Mouse (Mus musculus): ENCODE measurements around the gene Mul1. TPM values are rescaled to one million over a fixed set of nuclear protein-coding genes. Genes with fewer than 3 reads are reported as not detected.

Gene Mul1
- polyA plus RNA-seq, 2 experiments, result 4.3 to 7.7 TPM

DNA sequence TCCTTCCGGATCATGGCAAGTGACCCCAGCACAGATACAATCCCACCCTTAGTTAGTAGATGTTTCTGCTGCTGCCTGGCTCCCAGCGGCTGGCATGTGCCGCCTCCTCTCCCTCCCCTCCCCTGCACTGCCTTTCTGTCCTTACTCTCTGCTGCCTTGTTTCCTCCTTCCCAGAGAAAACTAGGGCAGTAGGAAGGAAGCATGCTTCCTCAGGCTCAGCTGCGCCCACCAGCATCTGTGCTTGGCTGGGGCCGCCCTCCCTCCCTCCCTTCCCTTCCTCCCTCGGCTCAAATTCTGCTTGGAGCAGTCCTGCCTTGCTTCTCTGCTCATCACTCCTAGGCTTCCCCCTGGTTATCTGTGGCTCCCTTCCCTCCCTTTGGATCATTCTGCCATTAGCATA lies 19.7 kb upstream of the Mul1 start:
- WGBS (ENCODE audit: insufficient replicate concordance), result 12% methylated on average over 6 of the region's 6 CpGs
- H3K36me3 ChIP-seq (replicated peaks; ENCODE audit: control insufficient read depth, insufficient read depth, low read depth), result no peaks in the 10 kb centered on the region
- no peak for ATAC-seq (ENCODE audit: insufficient read depth)
- no peaks in the 10 kb centered on the region for H3K9me3 ChIP-seq (ENCODE audit: control insufficient read depth, low read length)
- TF ChIP-seq EP300 (IDR thresholded peaks at IDR 0.05; ENCODE audit: low read depth) (no peak), CTCF (IDR thresholded peaks at IDR 0.05; ENCODE audit: low read depth) (no peak)
- DNase-seq (ENCODE audit: low read depth in 3 of 3, low spot score in 3 of 3), result no peak
- no peak overlapping the region for H3K4me2 ChIP-seq (ENCODE audit: low read depth)
- H3K4me3 ChIP-seq (ENCODE audit: insufficient read depth in 1 of 2, low read depth in 2 of 2, low read length in 2 of 2), result no peak overlapping the region
- no peak overlapping the region for H3K27ac ChIP-seq
- H3K4me1 ChIP-seq (replicated peaks; ENCODE audit: control insufficient read depth in 2 of 2, insufficient read depth in 2 of 2, low read length in 1 of 2), result no peaks in the 10 kb centered on the region
- H3K9ac ChIP-seq (replicated peaks), result no peak overlapping the region
- no peaks in the 10 kb centered on the region; the same call in 1 of the 2 replicates for H3K27me3 ChIP-seq (ENCODE audit: control insufficient read depth, insufficient read depth, low read length)

DNA sequence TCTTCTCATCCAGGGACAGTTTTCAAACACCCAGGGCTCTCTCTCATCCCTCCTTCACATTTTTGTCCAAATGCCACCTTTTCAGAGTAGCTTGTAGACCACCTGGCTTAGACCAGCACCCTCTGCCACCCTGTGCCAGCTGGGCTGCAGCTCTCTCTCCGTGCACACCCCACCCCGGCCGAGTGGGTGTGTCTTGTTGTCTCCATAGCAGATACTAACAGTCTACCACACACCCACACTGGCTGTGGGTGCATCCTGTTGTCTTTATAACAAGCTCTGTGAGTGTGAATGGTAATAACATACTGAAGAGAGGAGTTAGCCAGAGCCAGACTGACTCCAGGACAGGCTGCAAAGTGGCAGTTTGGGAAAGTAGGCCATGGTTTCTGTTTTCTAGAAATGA lies 18.5 kb upstream of the Mul1 start:
- DNase-seq (ENCODE audit: low read depth in 3 of 3, low spot score in 3 of 3), result no peak
- H3K9ac ChIP-seq (replicated peaks), result no peak overlapping the region
- no peaks in the 10 kb centered on the region for H3K36me3 ChIP-seq (replicated peaks; ENCODE audit: control insufficient read depth, insufficient read depth, low read depth)
- H3K9me3 ChIP-seq (ENCODE audit: control insufficient read depth, low read length), result no peaks in the 10 kb centered on the region
- no peak overlapping the region for H3K4me3 ChIP-seq (ENCODE audit: insufficient read depth in 1 of 2, low read depth in 2 of 2, low read length in 2 of 2)
- TF ChIP-seq CTCF (IDR thresholded peaks at IDR 0.05; ENCODE audit: low read depth) (no peak), EP300 (IDR thresholded peaks at IDR 0.05; ENCODE audit: low read depth) (no peak)
- H3K27ac ChIP-seq, result no peak overlapping the region
- no peaks in the 10 kb centered on the region; the same call in 1 of the 2 replicates for H3K27me3 ChIP-seq (ENCODE audit: control insufficient read depth, insufficient read depth, low read length)
- 47% methylated on average over 3 of the region's 3 CpGs for WGBS (ENCODE audit: insufficient replicate concordance)
- H3K4me2 ChIP-seq (ENCODE audit: low read depth), result no peak overlapping the region
- ATAC-seq (ENCODE audit: insufficient read depth), result no peak
- H3K4me1 ChIP-seq (replicated peaks; ENCODE audit: control insufficient read depth in 2 of 2, insufficient read depth in 2 of 2, low read length in 1 of 2), result no peaks in the 10 kb centered on the region

DNA sequence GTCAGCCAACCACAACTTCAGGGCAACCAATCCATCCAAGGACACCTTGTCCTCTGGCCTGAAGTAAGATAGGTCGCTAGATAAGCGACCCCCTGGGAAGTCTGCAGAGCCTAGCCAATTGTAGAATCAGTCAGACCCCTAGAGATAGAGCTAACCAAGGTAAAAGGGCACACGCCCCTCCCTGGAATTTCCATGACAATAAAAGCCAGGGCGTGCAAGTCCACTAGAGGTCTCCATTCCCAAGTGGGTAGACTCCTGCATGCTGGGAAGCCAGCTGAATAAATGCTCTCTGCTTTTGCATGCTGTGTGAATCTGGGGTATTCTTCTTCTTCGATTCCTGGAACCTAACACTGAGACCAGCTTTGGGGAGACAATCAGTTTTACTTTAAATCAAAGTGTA lies 18.1 kb upstream of the Mul1 start:
- TF ChIP-seq CTCF (IDR thresholded peaks at IDR 0.05; ENCODE audit: low read depth) (0 out of 2 replicates have a peak, but pooled peaks have one; percentile 8), EP300 (IDR thresholded peaks at IDR 0.05; ENCODE audit: low read depth) (no peak)
- H3K9ac ChIP-seq (replicated peaks), result no peak overlapping the region
- no peak overlapping the region for H3K4me2 ChIP-seq (ENCODE audit: low read depth)
- DNase-seq (ENCODE audit: low read depth in 3 of 3, low spot score in 3 of 3) (no peak), ATAC-seq (ENCODE audit: insufficient read depth) (no peak)
- H3K4me1 ChIP-seq (replicated peaks; ENCODE audit: control insufficient read depth in 2 of 2, insufficient read depth in 2 of 2, low read length in 1 of 2), result no peaks in the 10 kb centered on the region
- H3K4me3 ChIP-seq (ENCODE audit: insufficient read depth in 1 of 2, low read depth in 2 of 2, low read length in 2 of 2), result no peak overlapping the region
- 53% methylated on average over 5 of the region's 5 CpGs for WGBS (ENCODE audit: insufficient replicate concordance)
- no peaks in the 10 kb centered on the region for H3K9me3 ChIP-seq (ENCODE audit: control insufficient read depth, low read length)
- H3K36me3 ChIP-seq (replicated peaks; ENCODE audit: control insufficient read depth, insufficient read depth, low read depth), result no peaks in the 10 kb centered on the region
- H3K27me3 ChIP-seq (ENCODE audit: control insufficient read depth, insufficient read depth, low read length), result no peaks in the 10 kb centered on the region; the same call in 1 of the 2 replicates
- no peak overlapping the region for H3K27ac ChIP-seq

DNA sequence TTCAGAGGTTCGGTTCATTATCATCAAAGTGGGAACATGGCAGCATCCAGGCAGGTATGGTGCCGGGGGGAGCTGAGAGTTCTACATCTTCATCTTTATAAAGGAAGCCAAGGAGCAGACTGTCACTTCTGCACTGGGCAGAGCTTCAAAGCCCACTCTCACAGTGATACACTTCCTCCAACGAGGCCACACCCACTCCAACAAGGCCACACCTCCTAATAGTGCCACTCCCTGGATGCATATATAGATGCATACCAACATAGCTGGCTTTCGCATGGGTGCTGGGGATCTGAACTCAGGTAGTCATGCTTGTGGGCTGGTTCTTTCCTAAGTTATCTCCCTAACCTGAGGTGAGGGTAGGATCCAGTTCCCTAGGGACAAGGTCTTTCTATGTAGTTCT lies 16.6 kb upstream of the Mul1 start:
- no peak overlapping the region for H3K4me2 ChIP-seq (ENCODE audit: low read depth)
- DNase-seq (ENCODE audit: low read depth in 3 of 3, low spot score in 3 of 3) (no peak), ATAC-seq (ENCODE audit: insufficient read depth) (no peak)
- H3K9me3 ChIP-seq (ENCODE audit: control insufficient read depth, low read length), result no peaks in the 10 kb centered on the region
- 61% methylated on average over 4 of the region's 4 CpGs for WGBS (ENCODE audit: insufficient replicate concordance)
- H3K4me1 ChIP-seq (replicated peaks; ENCODE audit: control insufficient read depth in 2 of 2, insufficient read depth in 2 of 2, low read length in 1 of 2), result no peaks in the 10 kb centered on the region
- no peak overlapping the region for H3K9ac ChIP-seq (replicated peaks)
- no peaks in the 10 kb centered on the region for H3K36me3 ChIP-seq (replicated peaks; ENCODE audit: control insufficient read depth, insufficient read depth, low read depth)
- H3K27me3 ChIP-seq (ENCODE audit: control insufficient read depth, insufficient read depth, low read length), result no peaks in the 10 kb centered on the region; the same call in 1 of the 2 replicates
- H3K27ac ChIP-seq, result no peak overlapping the region
- TF ChIP-seq EP300 (IDR thresholded peaks at IDR 0.05; ENCODE audit: low read depth) (no peak), CTCF (IDR thresholded peaks at IDR 0.05; ENCODE audit: low read depth) (no peak)
- H3K4me3 ChIP-seq (ENCODE audit: insufficient read depth in 1 of 2, low read depth in 2 of 2, low read length in 2 of 2), result no peak overlapping the region

DNA sequence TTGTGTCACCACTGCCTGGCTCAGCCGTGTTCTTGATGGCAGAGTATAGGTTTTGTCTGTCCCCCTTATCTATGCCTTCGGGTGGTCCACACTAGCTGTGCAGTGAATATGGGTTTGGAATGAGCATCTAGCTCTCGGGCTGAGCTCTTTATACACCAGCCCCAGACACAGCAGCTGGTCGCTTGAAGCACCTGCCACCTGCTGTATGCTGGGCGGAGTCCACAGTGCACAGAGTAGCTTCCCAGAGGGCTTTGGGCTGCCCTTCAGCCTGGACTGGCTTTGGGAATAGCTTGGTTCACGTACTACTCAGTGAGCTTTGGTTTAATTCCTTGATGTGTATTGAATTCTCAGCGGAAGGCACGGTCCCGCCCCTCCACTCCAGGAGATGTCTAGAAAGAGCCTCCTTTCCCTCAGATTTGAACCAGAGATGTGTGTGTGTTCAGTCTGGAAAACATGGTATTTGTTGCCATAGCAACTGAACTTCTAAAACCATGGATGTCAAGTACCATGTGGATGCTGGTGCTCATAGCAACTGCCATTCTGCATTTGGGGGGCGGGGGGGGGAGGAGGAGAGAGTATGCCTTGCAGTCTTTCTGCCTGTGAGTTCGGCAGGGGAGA lies 16.0 kb upstream of the Mul1 start:
- no peaks in the 10 kb centered on the region for H3K36me3 ChIP-seq (replicated peaks; ENCODE audit: control insufficient read depth, insufficient read depth, low read depth)
- DNase-seq (ENCODE audit: low read depth in 3 of 3, low spot score in 3 of 3) (no peak), ATAC-seq (ENCODE audit: insufficient read depth) (no peak)
- TF ChIP-seq EP300 (IDR thresholded peaks at IDR 0.05; ENCODE audit: low read depth) (no peak), CTCF (IDR thresholded peaks at IDR 0.05; ENCODE audit: low read depth) (no peak)
- no peaks in the 10 kb centered on the region for H3K4me1 ChIP-seq (replicated peaks; ENCODE audit: control insufficient read depth in 2 of 2, insufficient read depth in 2 of 2, low read length in 1 of 2)
- H3K27me3 ChIP-seq (ENCODE audit: control insufficient read depth, insufficient read depth, low read length), result no peaks in the 10 kb centered on the region; the same call in 1 of the 2 replicates
- H3K4me2 ChIP-seq (ENCODE audit: low read depth), result no peak overlapping the region
- no peak overlapping the region for H3K9ac ChIP-seq (replicated peaks)
- WGBS (ENCODE audit: insufficient replicate concordance), result 43% methylated on average over 11 of the region's 11 CpGs
- H3K27ac ChIP-seq, result no peak overlapping the region
- H3K9me3 ChIP-seq (ENCODE audit: control insufficient read depth, low read length), result no peaks in the 10 kb centered on the region
- H3K4me3 ChIP-seq (ENCODE audit: insufficient read depth in 1 of 2, low read depth in 2 of 2, low read length in 2 of 2), result no peak overlapping the region

Measured in liver, embryonic 14.5 days (tissue).